Mouse (Mus musculus) large intestine, adult 2 months (tissue): ENCODE results near the gene Laptm5. TPM values are rescaled to one million over a fixed set of nuclear protein-coding genes. Genes with fewer than 3 reads are reported as not detected.

ENCODE experiments used
- DNase-seq: peaks from one replicate; pipeline ENCODE4 v3.0.0-alpha.2; 2012; ENCODE audit warnings: low read depth, low spot score
- WGBS: fragments of 180-500 bp; shearing (Covaris S2); methylation state at CpG from one replicate; pipeline ENCODE4 v1.1.7; 2018; 5-methylcytosine and 5-hydroxymethylcytosine counted together
- polyA plus RNA-seq: library from polyadenylated mRNA; depleted of rRNA; stranded (reverse); fragments of >200 nt; gene quantifications from 2 replicates; pipeline ENCODE4 v1.2.3, GENCODE M21; 2012; rRNA removed

Laptm5 gene
- polyA plus RNA-seq, 1 experiment, result 116 TPM

DNA sequence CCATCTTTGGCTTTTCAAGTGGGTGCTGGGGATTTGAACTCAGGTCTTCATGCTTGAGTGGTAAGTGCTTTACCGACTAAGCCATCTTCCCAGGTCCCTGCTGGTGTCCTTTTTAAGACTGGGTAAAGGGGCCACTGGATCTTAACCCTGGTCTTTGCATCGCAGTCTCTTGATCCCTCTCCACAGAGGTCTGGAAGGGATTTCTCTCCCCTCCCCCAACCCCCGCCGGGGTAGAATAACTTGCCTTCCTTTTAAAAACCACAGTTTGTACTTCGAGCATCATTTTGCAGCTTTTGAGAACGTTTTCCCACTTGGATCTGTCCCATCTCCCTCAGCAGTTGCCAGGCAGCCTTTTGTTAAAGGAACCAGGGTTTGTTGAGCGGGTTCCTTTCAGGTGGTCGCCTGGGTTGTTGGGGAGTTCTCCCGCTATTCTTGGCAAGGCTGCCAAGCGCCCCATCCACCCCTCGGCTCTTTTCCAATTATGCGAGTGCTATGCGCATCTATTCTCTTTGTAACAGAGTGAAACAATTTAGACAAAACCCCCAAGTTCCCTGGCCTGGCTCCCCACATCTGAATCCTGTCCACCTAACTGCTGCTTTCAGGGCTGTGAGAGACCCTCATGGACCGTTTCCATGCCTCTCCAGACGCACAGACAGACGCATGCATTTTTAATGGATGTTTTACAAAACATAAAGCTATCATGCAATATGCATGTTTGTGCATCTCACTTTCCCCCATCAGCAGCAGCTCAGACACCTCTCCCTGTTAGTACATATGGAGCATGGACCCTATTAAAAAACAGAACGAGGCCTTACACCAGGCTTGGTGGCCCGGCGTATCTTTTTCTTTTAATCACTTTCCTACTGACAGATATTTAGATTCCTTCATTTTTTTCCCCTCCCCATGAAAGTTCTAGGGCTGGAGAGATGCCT is 60.7 kb downstream of the Laptm5 start:
- WGBS, result 75% methylated on average over 19 of the region's 19 CpGs

GRCm38 (mm10) chr4:130978981-130979380 is 66.1 kb downstream of the Laptm5 start:
- DNase-seq, result no peak
- 64% methylated on average over 3 of the region's 3 CpGs for WGBS

More for the DNA sequence above, 60.7 kb downstream of the Laptm5 start:
- DNase-seq, result no peak

DNA sequence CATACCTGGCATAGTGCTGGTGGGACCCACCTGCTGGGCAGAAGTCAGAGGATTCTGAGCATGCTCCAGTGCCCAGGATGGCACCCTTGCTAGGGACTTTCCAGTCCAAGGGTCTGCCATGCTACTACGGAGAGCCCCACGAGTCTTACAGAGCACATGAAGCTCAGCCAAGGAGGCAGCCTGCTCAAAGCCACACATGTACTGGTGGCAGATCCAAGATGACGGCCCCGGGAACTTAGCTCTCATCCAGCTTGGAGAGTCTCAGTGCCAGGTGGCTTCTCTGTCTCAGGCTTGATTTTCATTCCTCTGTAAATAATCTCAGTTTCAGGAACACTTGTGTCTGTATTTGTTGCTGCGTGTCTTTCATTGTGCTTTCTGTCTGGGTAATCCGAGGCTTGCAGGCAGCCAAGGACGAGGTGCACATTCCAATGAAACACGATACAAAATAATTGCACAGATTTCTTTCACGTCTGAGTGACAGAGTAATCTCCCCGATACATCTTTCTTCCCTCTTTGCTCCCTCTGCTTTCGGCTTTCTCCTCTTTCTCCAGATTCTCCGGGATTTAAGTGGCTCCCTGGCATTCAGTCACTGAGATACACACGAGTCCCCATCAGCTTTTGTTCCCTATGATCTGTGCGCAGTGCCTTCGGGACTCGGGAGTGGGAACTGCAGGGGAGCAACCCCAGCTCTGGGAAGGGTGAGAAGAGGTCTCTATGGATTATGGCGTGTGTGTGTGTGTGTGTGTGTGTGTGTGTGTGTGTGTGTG is 71.7 kb downstream of the Laptm5 start:
- 59% methylated on average over 17 of the region's 17 CpGs for WGBS
- DNase-seq, result no peak

Other genes with a start within 250 kb of the Laptm5 start
- 25.0 and 47.6 TPM in 2 replicates for gene Pum1, start 249.8 kb upstream of the Laptm5 start, polyA plus RNA-seq
- 12.1 and 13.9 TPM in 2 replicates for gene Sdc3, start 120.6 kb upstream of the Laptm5 start, polyA plus RNA-seq
- not detected in 2 replicates for gene Matn1, start 31.3 kb downstream of the Laptm5 start, polyA plus RNA-seq